Mouse (Mus musculus): ENCODE measurements around the gene Mical2. TPM values are rescaled to one million over a fixed set of nuclear protein-coding genes. Genes with fewer than 3 reads are reported as not detected.

The Mical2 gene
- polyA plus RNA-seq (2015; fragmentation: Nextera tagmentation; extraction: Ambion mirVana): 4.3 and 5.4 TPM in 2 replicates

DNA sequence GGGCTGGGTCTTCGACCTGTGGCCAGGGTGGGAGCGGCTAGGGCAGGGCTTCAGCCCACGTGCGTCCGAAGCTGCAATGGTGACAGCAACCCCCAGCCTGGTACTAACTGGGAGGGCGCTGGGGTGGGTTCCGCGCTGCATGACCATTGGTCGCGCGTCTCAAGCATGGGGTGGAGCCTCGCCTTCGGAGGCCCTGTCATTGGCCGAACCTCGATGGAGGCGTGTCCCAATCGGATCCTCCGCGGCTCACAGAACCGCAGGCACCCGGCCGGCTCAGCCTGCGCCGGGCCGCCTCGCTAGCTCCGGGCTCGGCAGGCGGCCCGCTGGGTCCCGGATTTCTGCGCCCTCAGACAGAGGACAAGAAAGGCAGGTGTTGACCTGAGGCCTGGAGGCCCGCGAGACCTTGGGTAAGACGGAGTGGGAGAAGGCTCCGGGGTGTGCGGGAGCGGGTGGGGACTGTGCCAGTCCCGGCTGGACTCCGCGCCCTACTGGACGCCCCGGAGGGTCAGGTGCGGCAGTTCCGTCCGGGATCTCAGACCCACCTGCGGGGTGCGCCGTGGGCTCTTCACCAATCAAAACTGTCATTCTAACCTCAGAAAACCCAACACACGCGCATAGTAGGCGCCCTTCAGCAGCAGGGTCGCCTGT lies at the start of gene Mical2:
Gene Mical2 (plus strand): TSS at position 242 of the 648 bp plus-strand sequence.
- WGBS: under 1% methylated on average over 53 of the region's 53 CpGs
- H3K9ac ChIP-seq: peak within 1 kb of the TSS; percentile 70
- peak within 1 kb of the TSS; percentile 99 for H3K4me2 ChIP-seq
- peaks cover 21% of the 10 kb centered on the region for H3K4me1 ChIP-seq
- peak; percentile 91 for ATAC-seq (ENCODE audit: insufficient number of reproducible peaks, insufficient read depth, low FRiP score, low TSS enrichment, low read depth)
- H3K9me3 ChIP-seq: no peaks in the 10 kb centered on the region
- peak within 1 kb of the TSS; percentile 57 for H3K4me3 ChIP-seq
- H3K36me3 ChIP-seq: no peaks in the 10 kb centered on the region
- peaks cover 66% of the 10 kb centered on the region for H3K27me3 ChIP-seq
- no peak within 1 kb of the TSS for H3K27ac ChIP-seq

DNA sequence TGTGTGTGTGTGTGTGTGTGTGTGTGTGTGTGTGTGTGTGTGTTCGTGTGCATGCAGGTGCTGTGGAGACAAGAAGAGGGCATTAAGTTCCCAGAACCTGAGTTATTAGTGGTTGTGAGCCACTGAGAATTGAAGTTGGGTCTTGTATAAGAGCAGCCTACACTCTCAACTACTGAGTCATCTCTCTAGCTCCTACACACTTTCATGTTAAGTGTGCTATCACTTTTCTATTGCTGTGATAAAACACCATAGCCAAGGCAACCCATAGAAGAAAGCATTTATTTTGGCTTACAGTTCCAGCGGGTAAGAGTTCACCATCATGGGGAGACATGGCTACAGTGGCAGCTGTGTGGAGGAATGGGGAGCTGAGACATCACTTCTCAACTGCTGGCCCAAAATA lies 49.0 kb upstream of the Mical2 start:
- no peak overlapping the region for H3K4me3 ChIP-seq
- peaks cover 11% of the 10 kb centered on the region for H3K4me1 ChIP-seq
- H3K27me3 ChIP-seq: no peaks in the 10 kb centered on the region
- no peaks in the 10 kb centered on the region for H3K36me3 ChIP-seq
- no peak for ATAC-seq (ENCODE audit: insufficient number of reproducible peaks, insufficient read depth, low FRiP score, low TSS enrichment, low read depth)
- WGBS: 85% methylated on average over 2 of the region's 2 CpGs
- H3K9me3 ChIP-seq: no peaks in the 10 kb centered on the region
- H3K27ac ChIP-seq: no peak overlapping the region
- no peak overlapping the region for H3K4me2 ChIP-seq
- no peak overlapping the region for H3K9ac ChIP-seq

GRCm38 (mm10) chr7:112180235-112180705 lies 45.4 kb upstream of the Mical2 start:
- H3K9ac ChIP-seq: no peak overlapping the region
- H3K36me3 ChIP-seq: no peaks in the 10 kb centered on the region
- H3K4me1 ChIP-seq: peaks cover 17% of the 10 kb centered on the region
- H3K4me3 ChIP-seq: no peak overlapping the region
- H3K27ac ChIP-seq: 0 out of 2 replicates have a peak overlapping the region, but pooled peaks have one; percentile 57
- H3K27me3 ChIP-seq: no peaks in the 10 kb centered on the region
- peak overlapping the region; percentile 43 for H3K4me2 ChIP-seq
- H3K9me3 ChIP-seq: no peaks in the 10 kb centered on the region
- 12% methylated on average over 8 of the region's 10 CpGs for WGBS
- peak; percentile 75 for ATAC-seq (ENCODE audit: insufficient number of reproducible peaks, insufficient read depth, low FRiP score, low TSS enrichment, low read depth)

DNA sequence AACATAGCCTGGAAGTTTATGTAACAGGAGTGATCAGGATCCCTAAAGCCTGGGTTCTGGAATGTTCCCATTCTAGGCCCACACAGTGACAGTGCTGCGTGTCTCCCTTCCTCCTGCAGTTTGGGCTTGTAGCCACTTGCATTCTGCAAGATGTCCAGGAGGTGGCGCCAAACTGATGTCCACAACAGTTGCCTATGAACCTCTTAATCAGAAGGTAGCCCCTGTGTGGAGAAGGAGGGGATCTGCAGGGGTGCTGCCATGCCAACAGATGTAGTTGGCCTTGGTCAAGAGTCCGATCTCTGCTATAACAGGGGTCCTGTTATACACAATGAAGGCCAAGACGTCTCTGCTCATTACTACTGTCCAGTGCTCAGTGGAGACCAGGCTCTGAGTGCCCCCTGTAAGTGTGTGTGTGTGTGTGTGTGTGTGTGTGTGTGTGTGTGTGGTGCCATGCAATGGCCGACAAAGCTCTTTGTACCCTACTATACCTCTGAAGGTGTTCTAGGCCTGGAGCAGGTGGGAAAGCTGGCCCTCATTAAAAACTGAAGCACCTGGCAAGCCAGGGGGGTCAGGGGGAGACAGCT lies 42.3 kb upstream of the Mical2 start:
- Histone ChIP-seq H3K4me2 (no peak overlapping the region), H3K27ac (no peak overlapping the region), H3K4me3 (no peak overlapping the region), H3K27me3 (no peaks in the 10 kb centered on the region), H3K9me3 (no peaks in the 10 kb centered on the region), H3K36me3 (no peaks in the 10 kb centered on the region), H3K9ac (no peak overlapping the region), H3K4me1 (peaks cover 24% of the 10 kb centered on the region)
- ATAC-seq (ENCODE audit: insufficient number of reproducible peaks, insufficient read depth, low FRiP score, low TSS enrichment, low read depth): no peak
- 44% methylated on average over 5 of the region's 5 CpGs for WGBS

DNA sequence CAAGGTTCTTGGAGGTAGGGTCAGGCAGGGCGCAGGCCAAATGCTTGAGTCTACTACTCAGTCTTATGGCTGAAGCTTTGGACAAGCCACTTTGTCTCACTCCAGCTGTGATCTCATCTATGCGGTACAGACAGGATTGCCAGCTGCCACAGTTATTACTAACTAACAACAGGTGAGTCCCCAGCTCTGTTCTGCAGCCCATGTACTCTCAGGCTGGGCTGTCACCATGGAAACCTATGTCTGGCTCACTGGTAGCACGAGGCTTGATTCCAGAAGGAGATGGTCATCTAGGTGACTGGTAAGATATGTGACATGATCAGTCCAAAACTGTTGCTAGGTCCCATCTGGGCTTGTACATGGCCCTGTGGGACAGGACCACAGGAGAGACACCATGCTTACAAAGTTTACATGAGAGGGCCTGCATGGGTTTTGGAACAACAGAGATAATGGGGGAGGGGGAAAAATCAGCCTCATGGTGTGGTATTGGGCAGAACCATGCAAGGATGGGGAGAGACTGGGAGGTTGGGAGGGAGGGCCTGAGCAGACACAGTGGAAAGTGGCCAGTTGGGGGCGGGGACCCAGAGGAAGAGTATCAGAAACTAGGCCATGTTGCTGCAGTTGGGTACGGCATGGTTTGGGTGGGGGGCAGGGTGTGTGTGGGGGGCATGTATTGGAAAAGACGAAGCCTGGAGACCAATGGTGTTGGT lies 41.0 kb upstream of the Mical2 start:
- Histone ChIP-seq H3K4me1 (peaks cover 25% of the 10 kb centered on the region), H3K9ac (no peak overlapping the region)
- WGBS: 71% methylated on average over 6 of the region's 6 CpGs

GRCm38 (mm10) chr7:112185226-112185745 lies 40.4 kb upstream of the Mical2 start:
- ATAC-seq (ENCODE audit: insufficient number of reproducible peaks, insufficient read depth, low FRiP score, low TSS enrichment, low read depth): no peak
- Histone ChIP-seq H3K27ac (no peak overlapping the region), H3K27me3 (no peaks in the 10 kb centered on the region), H3K4me2 (no peak overlapping the region), H3K36me3 (no peaks in the 10 kb centered on the region), H3K4me1 (peaks cover 19% of the 10 kb centered on the region), H3K9ac (no peak overlapping the region), H3K9me3 (no peaks in the 10 kb centered on the region), H3K4me3 (no peak overlapping the region)
- WGBS: 63% methylated on average over 9 of the region's 9 CpGs

More for the DNA sequence above, 41.0 kb upstream of the Mical2 start:
- no peaks in the 10 kb centered on the region for H3K36me3 ChIP-seq
- no peak overlapping the region for H3K4me2 ChIP-seq
- no peak overlapping the region for H3K4me3 ChIP-seq
- no peak for ATAC-seq (ENCODE audit: insufficient number of reproducible peaks, insufficient read depth, low FRiP score, low TSS enrichment, low read depth)
- H3K27me3 ChIP-seq: no peaks in the 10 kb centered on the region
- H3K27ac ChIP-seq: no peak overlapping the region
- no peaks in the 10 kb centered on the region for H3K9me3 ChIP-seq

GRCm38 (mm10) chr7:112186871-112187270 lies 38.8 kb upstream of the Mical2 start:
- Histone ChIP-seq H3K9me3 (no peaks in the 10 kb centered on the region), H3K9ac (no peak overlapping the region)

GRCm38 (mm10) chr7:112187536-112188459 lies 37.9 kb upstream of the Mical2 start:
- no peak for ATAC-seq (ENCODE audit: insufficient number of reproducible peaks, insufficient read depth, low FRiP score, low TSS enrichment, low read depth)
- Histone ChIP-seq H3K4me2 (no peak overlapping the region), H3K9me3 (no peaks in the 10 kb centered on the region), H3K4me1 (peaks cover 15% of the 10 kb centered on the region; the same call in 1 of the 2 replicates), H3K27ac (no peak overlapping the region), H3K9ac (no peak overlapping the region), H3K36me3 (no peaks in the 10 kb centered on the region), H3K4me3 (no peak overlapping the region), H3K27me3 (no peaks in the 10 kb centered on the region)
- 64% methylated on average over 13 of the region's 13 CpGs for WGBS

More at GRCm38 (mm10) chr7:112186871-112187270, 38.8 kb upstream of the Mical2 start:
- 81% methylated on average over 7 of the region's 7 CpGs for WGBS
- Histone ChIP-seq H3K4me3 (no peak overlapping the region), H3K36me3 (no peaks in the 10 kb centered on the region), H3K27me3 (no peaks in the 10 kb centered on the region), H3K4me1 (peaks cover 15% of the 10 kb centered on the region; the same call in 1 of the 2 replicates), H3K27ac (no peak overlapping the region), H3K4me2 (no peak overlapping the region)
- ATAC-seq (ENCODE audit: insufficient number of reproducible peaks, insufficient read depth, low FRiP score, low TSS enrichment, low read depth): no peak

GRCm38 (mm10) chr7:112192237-112192636 lies 33.4 kb upstream of the Mical2 start:
- Histone ChIP-seq H3K4me3 (no peak overlapping the region), H3K27ac (no peak overlapping the region), H3K36me3 (no peaks in the 10 kb centered on the region), H3K9ac (no peak overlapping the region), H3K27me3 (no peaks in the 10 kb centered on the region), H3K9me3 (no peaks in the 10 kb centered on the region), H3K4me1 (peaks cover 7% of the 10 kb centered on the region; the same call in 1 of the 2 replicates), H3K4me2 (no peak overlapping the region)
- WGBS: 79% methylated on average over 4 of the region's 4 CpGs
- ATAC-seq (ENCODE audit: insufficient number of reproducible peaks, insufficient read depth, low FRiP score, low TSS enrichment, low read depth): no peak

GRCm38 (mm10) chr7:112192778-112193177 lies 32.9 kb upstream of the Mical2 start:
- Histone ChIP-seq H3K36me3 (no peaks in the 10 kb centered on the region), H3K4me1 (peaks cover 7% of the 10 kb centered on the region; the same call in 1 of the 2 replicates), H3K27me3 (no peaks in the 10 kb centered on the region), H3K4me2 (no peak overlapping the region), H3K4me3 (no peak overlapping the region), H3K27ac (no peak overlapping the region), H3K9me3 (no peaks in the 10 kb centered on the region), H3K9ac (no peak overlapping the region)
- WGBS: 84% methylated on average over 5 of the region's 5 CpGs
- no peak for ATAC-seq (ENCODE audit: insufficient number of reproducible peaks, insufficient read depth, low FRiP score, low TSS enrichment, low read depth)

DNA sequence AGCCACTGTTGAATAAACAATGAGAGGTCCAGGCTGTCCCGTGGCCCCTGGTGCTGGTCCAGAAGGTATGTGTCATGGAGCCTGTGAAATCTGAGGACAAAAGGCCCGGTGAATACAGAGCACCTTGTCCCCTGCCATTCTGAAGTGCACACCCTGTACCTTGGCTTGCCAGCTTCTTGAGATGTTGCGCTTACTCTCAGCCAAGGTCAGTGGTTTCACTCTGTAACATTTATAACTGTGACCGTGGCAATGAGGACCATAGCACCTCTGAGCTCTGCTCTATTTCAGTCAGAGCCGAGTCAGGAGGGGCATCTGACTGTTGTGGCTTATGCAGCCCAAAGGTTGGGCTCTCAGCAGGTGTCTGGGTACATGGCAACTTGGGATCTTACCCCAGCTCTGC lies 31.4 kb upstream of the Mical2 start:
- Histone ChIP-seq H3K27ac (no peak overlapping the region), H3K4me1 (no peaks in the 10 kb centered on the region), H3K9ac (no peak overlapping the region), H3K27me3 (no peaks in the 10 kb centered on the region), H3K9me3 (no peaks in the 10 kb centered on the region), H3K4me2 (no peak overlapping the region), H3K4me3 (no peak overlapping the region), H3K36me3 (no peaks in the 10 kb centered on the region)
- WGBS: 78% methylated on average over 5 of the region's 5 CpGs
- ATAC-seq (ENCODE audit: insufficient number of reproducible peaks, insufficient read depth, low FRiP score, low TSS enrichment, low read depth): no peak
